Mouse (Mus musculus) frontal cortex, postnatal 10 days (tissue): Measurements from ENCODE around the gene 2810408A11Rik.
"Not testable (repeated sequence)": the region's sequence is repeated elsewhere in the genome, so short reads cannot be mapped to it uniquely, and the experiment has no call there.

Experiments used
- DNase-seq, 2 experiments: peaks; one replicate each; pipeline ENCODE4 v3.0.0; 2022; ENCODE audit warnings: low spot score in 2 of 2, mixed read lengths in 1 of 2

The 2810408A11Rik gene

DNA sequence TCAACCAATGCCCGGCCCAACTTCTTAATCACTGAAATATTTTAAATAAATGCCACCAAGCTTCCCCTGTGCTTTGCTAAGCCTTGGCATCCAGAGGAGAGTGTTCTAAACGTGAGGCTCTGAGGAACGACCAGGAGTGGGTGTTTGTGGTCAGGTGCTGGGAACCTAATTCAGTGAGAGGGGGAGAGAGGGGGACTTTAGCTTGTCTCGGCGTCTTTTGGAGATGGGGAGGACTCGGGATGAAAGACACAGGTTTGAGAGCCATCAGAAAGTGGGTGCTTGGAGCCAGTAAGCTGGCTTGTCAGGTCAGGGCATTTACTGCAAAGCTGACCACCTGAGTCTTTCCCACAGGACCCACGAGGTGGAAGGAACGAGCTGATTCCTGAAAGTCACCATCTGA, 31.0 kb upstream of the 2810408A11Rik start:
- DNase-seq: no peak

- DNase-seq: no peak
Measured at GRCm38 (mm10) chr11:69930967-69931537, 30.3 kb upstream of the 2810408A11Rik start.

- DNase-seq: not testable (repeated sequence)
Measured at GRCm38 (mm10) chr11:69930176-69930575, 29.4 kb upstream of the 2810408A11Rik start.

DNA sequence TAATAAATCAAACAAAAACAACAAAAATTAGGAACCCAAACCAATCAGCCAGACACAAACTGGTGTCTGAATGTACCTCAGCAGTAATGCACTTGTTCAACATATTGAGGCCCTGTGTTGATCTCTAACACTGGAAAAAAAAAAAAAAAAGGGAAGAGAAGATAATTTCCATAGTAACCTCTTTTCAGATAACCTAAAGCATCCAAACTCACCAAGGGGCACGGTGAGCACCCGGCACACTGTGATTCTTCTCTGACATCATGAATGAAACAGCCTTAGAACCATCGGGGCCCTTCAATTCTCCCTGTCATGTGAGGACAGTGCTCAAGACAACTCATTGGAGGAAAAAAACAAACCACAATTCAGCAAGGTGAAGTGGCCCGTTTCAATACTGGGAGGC, 28.9 kb upstream of the 2810408A11Rik start:
- no peak for DNase-seq

DNA sequence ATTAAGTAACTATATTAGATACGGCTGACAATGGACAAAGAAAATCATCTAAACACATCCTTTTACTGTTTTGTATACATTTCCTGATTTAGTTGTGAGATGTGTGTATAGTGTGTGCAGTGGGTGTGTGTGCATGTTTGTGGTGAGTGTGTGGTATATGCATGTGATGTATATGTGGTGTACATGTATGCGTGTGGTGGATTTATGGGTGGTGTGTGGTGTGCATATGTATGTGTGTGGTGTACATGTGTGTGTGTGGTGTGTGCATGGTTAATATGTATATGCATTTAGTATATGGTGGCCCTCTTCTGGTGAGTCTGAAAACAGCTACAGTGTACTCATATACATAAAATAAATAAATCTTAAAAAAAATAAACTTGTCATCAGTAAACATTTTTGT, 26.7 kb upstream of the 2810408A11Rik start:
- no peak for DNase-seq

GRCm38 (mm10) chr11:69922796-69923195, 22.0 kb upstream of the 2810408A11Rik start:
- no peak for DNase-seq

GRCm38 (mm10) chr11:69922012-69922756, 21.4 kb upstream of the 2810408A11Rik start:
- no peak for DNase-seq

GRCm38 (mm10) chr11:69921114-69922011, 20.6 kb upstream of the 2810408A11Rik start, which contains the start of gene Eif5a:
Gene Eif5a (minus strand): TSS chr11:69921958.
- DNase-seq: peak; percentile 100

DNA sequence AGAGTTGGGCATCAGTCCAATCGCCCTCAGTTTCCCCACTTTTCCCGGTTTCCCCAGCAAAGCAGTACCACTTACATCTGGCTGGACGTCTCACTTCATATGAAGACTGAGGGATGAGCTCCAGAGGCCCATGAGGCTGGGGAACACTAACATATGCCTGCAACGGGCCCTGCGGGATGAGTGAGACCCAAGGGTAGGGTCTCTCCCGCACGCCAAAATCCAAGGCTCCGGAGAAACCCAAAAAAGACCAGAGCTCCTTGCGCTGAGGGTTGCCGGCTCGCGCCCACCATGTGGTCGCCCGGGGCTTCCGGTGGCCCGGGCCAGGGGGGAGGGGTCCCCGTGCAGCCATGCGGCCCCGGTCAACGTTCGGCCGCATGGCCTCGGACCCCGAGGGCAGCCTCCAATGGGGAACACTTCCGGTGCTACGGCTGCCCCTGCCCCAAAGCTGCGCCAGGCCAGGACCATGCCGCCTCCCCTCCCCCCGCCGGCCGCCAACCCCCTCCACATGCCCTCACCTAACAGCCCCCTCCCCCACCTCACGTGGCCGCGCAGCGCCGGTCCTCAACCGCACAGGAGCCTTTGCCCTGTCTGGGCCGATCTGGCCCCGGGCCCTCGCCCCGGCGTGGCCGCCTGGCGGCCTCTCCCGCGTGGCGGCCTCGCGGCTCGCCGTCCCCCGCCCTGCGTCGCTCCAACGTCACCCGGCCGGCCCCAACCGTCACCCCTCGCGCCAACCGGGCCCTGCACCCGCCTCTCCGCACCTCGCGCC, 19.7 kb upstream of the 2810408A11Rik start:
- peak; percentile 56 to 66 for DNase-seq

DNA sequence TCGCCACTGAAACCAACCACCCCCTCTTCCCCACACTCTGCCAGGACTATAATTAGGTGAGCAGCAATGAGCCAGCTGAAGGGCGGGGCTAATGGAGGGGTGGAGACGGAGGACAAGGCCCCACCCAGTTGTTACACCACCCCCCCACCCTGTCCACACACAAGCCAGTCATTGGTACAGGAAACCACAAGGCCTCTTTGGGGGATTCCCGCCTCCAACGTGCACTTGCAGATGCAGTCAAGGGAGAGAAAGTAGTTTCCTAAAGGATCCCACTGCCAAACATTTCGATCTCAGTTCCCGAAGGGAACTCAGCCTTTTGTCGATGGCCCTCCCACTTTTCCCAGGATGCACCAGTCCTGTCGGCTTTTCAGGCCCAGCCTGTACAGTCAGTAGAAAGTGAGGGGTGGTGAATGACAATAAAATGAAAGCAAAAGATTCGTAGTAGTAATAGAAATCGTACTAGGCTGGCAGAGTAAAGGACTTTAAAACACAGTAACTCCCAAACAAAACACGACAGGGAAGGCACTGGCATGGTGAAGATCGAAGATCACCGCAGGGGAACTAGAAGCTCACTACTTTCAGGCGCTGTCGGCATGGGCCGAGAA, 19.0 kb upstream of the 2810408A11Rik start:
- peak; percentile 44 to 59 for DNase-seq

- no peak for DNase-seq
Measured at GRCm38 (mm10) chr11:69919053-69919452, 18.3 kb upstream of the 2810408A11Rik start.

GRCm38 (mm10) chr11:69918118-69918517, 17.3 kb upstream of the 2810408A11Rik start:
- DNase-seq: no peak

GRCm38 (mm10) chr11:69917379-69917948, 16.7 kb upstream of the 2810408A11Rik start:
- DNase-seq: no peak

GRCm38 (mm10) chr11:69916652-69917378, 16.0 kb upstream of the 2810408A11Rik start:
- peak in 1 of 2 experiments; percentile 8 for DNase-seq

GRCm38 (mm10) chr11:69915667-69916627, 15.2 kb upstream of the 2810408A11Rik start:
- peak in 1 of 2 experiments; percentile 6 for DNase-seq

DNA sequence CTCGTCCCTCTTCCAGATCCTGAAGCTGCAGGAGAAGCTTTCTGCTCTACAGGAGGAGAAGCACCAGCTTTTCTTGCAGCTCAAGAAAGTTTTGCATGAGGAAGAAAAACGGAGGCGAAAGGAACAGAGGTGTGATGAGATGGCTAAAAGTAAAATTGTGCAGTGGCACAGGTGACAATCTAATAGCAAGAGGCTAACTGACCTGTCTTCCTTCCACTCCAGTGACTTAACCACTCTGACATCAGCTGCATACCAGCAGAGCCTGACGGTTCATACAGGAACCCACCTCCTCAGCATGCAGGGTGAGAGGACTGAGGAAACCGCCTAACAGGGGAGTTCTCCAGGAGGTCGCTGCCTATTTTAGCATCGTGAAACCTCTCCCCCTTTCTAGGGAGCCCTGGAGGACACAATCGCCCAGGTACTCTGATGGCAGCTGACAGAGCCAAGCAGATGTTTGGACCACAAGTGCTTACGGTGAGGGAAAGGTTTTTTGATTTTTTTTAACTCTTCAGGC, 14.2 kb upstream of the 2810408A11Rik start:
- DNase-seq: no peak

GRCm38 (mm10) chr11:69914372-69914764, 13.6 kb upstream of the 2810408A11Rik start:
- DNase-seq: no peak

DNA sequence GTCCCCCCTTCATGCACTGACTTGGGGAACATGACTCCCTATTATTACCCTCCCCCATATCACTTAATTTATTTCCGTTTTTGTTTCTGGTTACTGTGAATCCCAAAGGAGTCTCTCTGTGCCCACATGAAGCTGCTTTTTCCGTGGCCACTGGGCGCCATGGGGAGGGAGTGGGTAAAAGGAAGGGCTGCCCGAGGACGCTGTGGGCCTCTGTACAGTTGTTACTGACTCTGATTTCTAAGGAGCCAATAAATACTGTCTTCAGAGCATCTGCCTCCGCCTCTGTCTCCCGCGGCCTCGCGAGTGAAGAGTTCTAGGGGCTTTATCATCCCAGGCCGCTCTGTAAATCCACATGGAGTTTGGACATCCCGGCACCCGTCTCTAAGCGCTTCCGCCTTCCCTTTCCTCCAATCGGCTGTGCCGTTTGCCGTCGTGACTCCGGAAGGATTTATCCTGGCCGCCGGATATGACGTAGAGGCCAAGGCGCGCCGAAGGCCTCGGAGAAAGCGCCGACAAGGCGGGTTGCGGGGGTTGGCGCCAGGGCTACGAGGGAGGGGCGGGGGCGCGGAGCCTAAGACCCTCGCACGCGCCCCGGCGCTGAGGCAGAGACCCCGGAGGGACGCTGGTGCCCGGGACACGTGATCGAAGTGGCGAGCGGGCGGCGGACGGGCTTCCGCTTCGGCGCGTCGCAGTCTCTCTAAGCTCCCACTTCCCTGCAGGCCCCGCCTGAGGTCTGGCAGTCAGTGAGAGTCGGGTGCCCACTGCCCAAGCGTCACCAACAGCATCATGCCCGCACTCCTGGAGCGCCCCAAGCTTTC, 13.0 kb upstream of the 2810408A11Rik start, which contains the start of gene Gps2:
TSS of gene Gps2 (plus strand) at position 335 of the 818 bp plus-strand sequence.
- DNase-seq: peak; percentile 86 to 92
